Mouse (Mus musculus) heart, embryonic 12.5 days (tissue): Measurements from ENCODE around the gene Arhgap10. TPM values are rescaled to one million over a fixed set of nuclear protein-coding genes. Genes with fewer than 3 reads are reported as not detected.

Experiments used
- ATAC-seq: fragments of 200-750 bp; cut with Nextera tagmentation; 2 replicates; pipeline ENCODE4 v1.8.0; 2017; ENCODE audit warnings: moderate TSS enrichment, moderate library complexity; ENCODE audit not compliant: insufficient number of reproducible peaks, low FRiP score
- H3K27ac ChIP-seq: fragments of 300-500 bp; sonication (generic); 2 replicates; pipeline ENCODE4 v1.5.1; 2016; ENCODE audit warnings: mild to moderate bottlenecking, moderate library complexity; ENCODE audit not compliant: poor library complexity, severe bottlenecking
- H3K27me3 ChIP-seq: fragments of 300-500 bp; sonication (generic); replicated peaks from 2 replicates; pipeline ENCODE4 v1.6.1; 2016; ENCODE audit warnings: mild to moderate bottlenecking, moderate library complexity
- H3K36me3 ChIP-seq: fragments of 300-500 bp; sonication (generic); 2 replicates; pipeline ENCODE4 v1.6.1; 2016; ENCODE audit warnings: mild to moderate bottlenecking, moderate library complexity
- H3K4me1 ChIP-seq: fragments of 300-500 bp; sonication (generic); replicated peaks from 2 replicates; pipeline ENCODE4 v1.6.1; 2016; ENCODE audit warnings: mild to moderate bottlenecking
- H3K4me2 ChIP-seq: fragments of 300-500 bp; sonication (generic); 2 replicates; pipeline ENCODE4 v1.6.1; 2016; ENCODE audit warnings: mild to moderate bottlenecking, moderate library complexity
- H3K4me3 ChIP-seq: fragments of 300-500 bp; sonication (generic); 2 replicates; pipeline ENCODE4 v1.5.1; 2016; ENCODE audit warnings: mild to moderate bottlenecking
- H3K9ac ChIP-seq: fragments of 300-500 bp; sonication (generic); 2 replicates; pipeline ENCODE4 v1.6.1; 2016; ENCODE audit warnings: mild to moderate bottlenecking, moderate library complexity
- H3K9me3 ChIP-seq: fragments of 300-500 bp; sonication (generic); replicated peaks from 2 replicates; pipeline ENCODE4 v1.6.1; 2016; ENCODE audit warnings: mild to moderate bottlenecking, moderate library complexity
- WGBS: fragments of 180-500 bp; shearing (Covaris S2); methylation state at CpG from one replicate; pipeline ENCODE4 v1.1.7; 2016; 5-methylcytosine and 5-hydroxymethylcytosine counted together
- polyA plus RNA-seq: library from polyadenylated mRNA; unstranded; fragments of >200 nt; fragmentation: Nextera tagmentation; extraction: Ambion mirVana; gene quantifications from 2 replicates; pipeline ENCODE4 v1.2.1, GENCODE M21; 2016

The Arhgap10 gene
- polyA plus RNA-seq, 1 experiment from 2014 or later: 25.3 TPM

DNA sequence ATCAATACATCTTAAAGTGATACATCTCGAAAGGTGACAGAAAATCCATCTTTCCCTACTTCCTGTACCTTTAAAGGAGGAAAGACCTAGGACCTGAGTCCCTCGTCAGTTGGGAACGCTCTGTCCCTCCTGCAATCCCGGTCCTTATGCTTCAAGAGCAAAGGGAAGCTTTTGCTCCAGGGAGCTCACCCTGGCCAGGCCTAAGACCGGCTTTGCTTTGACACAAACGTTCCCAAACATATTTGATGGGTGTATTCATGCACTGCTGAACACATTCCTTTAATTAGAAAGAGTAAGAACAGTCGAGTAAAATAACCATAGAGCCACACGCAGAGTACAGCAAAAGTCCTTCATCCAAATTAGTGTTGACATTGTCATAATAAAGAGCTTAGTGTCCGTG, 199.2 kb downstream of the Arhgap10 start:
- no peak overlapping the region for H3K4me3 ChIP-seq
- H3K9ac ChIP-seq: no peak overlapping the region
- 78% methylated on average over 9 of the region's 9 CpGs for WGBS
- no peaks in the 10 kb centered on the region for H3K27me3 ChIP-seq
- no peaks in the 10 kb centered on the region for H3K4me1 ChIP-seq
- H3K27ac ChIP-seq: no peak overlapping the region
- H3K4me2 ChIP-seq: no peak overlapping the region
- 0 out of 2 replicates have a peak, but pooled peaks cover 3% of the 10 kb centered on the region for H3K36me3 ChIP-seq
- ATAC-seq: no peak
- no peaks in the 10 kb centered on the region for H3K9me3 ChIP-seq

DNA sequence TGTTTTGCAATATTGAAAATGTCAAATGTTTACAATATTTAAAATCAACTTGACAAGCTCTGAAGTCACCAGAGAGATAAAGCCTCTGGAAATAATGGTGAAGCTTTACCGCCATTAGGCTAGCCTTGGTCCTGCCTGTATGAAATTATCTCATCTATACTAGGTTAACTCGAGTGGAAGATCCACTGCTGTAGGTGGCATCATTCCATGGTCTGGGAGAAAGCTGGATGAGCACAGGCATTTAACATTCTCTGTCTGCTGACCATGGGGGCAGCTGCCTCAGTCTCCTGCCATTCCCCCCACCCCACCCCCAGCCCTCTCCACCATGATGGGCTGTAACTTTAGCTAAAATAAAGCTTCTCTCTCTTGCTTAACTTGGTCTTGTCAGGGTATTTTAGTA, 200.0 kb downstream of the Arhgap10 start:
- Histone ChIP-seq H3K9me3 (no peaks in the 10 kb centered on the region), H3K9ac (no peak overlapping the region), H3K4me3 (no peak overlapping the region), H3K4me1 (no peaks in the 10 kb centered on the region), H3K36me3 (0 out of 2 replicates have a peak, but pooled peaks cover 3% of the 10 kb centered on the region), H3K27me3 (no peaks in the 10 kb centered on the region), H3K27ac (no peak overlapping the region), H3K4me2 (no peak overlapping the region)
- 79% methylated on average over 2 of the region's 2 CpGs for WGBS
- no peak for ATAC-seq

DNA sequence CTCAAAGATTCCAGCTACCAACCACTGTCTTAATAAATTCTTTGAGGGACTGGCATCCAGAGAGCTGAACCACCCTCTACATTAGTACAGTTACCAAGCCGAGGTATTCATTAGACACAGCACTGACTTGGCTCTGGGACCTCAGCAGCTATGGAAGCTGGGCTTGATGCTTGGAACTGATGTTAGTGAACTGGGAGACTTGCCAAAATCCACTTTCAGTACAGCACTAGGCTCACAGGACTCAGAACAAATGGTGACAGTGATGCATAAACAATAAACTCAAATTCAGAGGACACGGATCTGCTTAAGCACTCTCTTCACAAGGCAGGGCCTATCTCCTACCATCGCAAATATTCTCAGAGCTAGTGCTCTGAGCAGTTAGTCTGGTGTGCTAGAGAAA, 204.8 kb downstream of the Arhgap10 start:
- ATAC-seq: no peak
- H3K4me2 ChIP-seq: no peak overlapping the region
- H3K9me3 ChIP-seq: no peaks in the 10 kb centered on the region
- no peak overlapping the region for H3K27ac ChIP-seq
- H3K4me3 ChIP-seq: no peak overlapping the region
- whole genome bisulfite sequencing: 68% methylated on average over 3 of the region's 3 CpGs
- H3K9ac ChIP-seq: no peak overlapping the region
- no peaks in the 10 kb centered on the region for H3K4me1 ChIP-seq
- no peaks in the 10 kb centered on the region for H3K36me3 ChIP-seq
- no peaks in the 10 kb centered on the region for H3K27me3 ChIP-seq

DNA sequence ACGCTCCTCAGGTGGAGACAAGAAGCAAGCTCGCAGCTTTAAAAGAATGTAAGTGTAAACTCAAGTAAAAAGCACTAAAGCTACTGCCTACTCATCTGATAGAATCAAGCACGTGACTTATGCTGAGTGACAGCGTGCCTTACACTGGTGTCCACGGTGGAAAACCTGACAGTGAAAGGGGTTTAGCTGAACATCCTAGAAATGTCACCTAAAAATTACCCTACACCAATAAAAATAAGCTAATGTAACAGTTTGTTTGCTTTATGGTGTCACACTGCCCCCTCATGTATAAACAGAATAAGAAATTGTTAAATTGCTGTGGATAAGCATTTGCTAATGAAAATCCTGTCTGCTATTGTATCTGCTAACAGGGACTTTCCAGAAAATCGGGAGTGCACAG, 206.0 kb downstream of the Arhgap10 start:
- Histone ChIP-seq H3K4me1 (no peaks in the 10 kb centered on the region), H3K9me3 (no peaks in the 10 kb centered on the region), H3K9ac (no peak overlapping the region), H3K4me2 (no peak overlapping the region), H3K27ac (no peak overlapping the region), H3K27me3 (no peaks in the 10 kb centered on the region), H3K36me3 (no peaks in the 10 kb centered on the region), H3K4me3 (no peak overlapping the region)
- WGBS: 78% methylated on average over 6 of the region's 6 CpGs
- ATAC-seq: no peak

GRCm38 (mm10) chr8:77310541-77310940, 207.2 kb downstream of the Arhgap10 start:
- Histone ChIP-seq H3K4me3 (no peak overlapping the region), H3K9ac (no peak overlapping the region), H3K36me3 (no peaks in the 10 kb centered on the region), H3K4me2 (no peak overlapping the region), H3K4me1 (no peaks in the 10 kb centered on the region), H3K27ac (no peak overlapping the region), H3K27me3 (no peaks in the 10 kb centered on the region), H3K9me3 (no peaks in the 10 kb centered on the region)
- ATAC-seq: no peak
- 86% methylated on average over 10 of the region's 10 CpGs for WGBS

GRCm38 (mm10) chr8:77310026-77310425, 207.7 kb downstream of the Arhgap10 start:
- 84% methylated on average over 8 of the region's 8 CpGs for WGBS
- Histone ChIP-seq H3K27ac (no peak overlapping the region), H3K9me3 (no peaks in the 10 kb centered on the region), H3K27me3 (no peaks in the 10 kb centered on the region), H3K4me3 (no peak overlapping the region), H3K9ac (no peak overlapping the region), H3K4me1 (no peaks in the 10 kb centered on the region), H3K4me2 (no peak overlapping the region), H3K36me3 (no peaks in the 10 kb centered on the region)
- no peak for ATAC-seq

- Histone ChIP-seq H3K27me3 (no peaks in the 10 kb centered on the region), H3K4me1 (0 out of 2 replicates have a peak, but pooled peaks cover under 1% of the 10 kb centered on the region), H3K9ac (no peak overlapping the region), H3K27ac (no peak overlapping the region), H3K4me2 (no peak overlapping the region), H3K36me3 (peaks cover 21% of the 10 kb centered on the region), H3K9me3 (peaks cover 16% of the 10 kb centered on the region), H3K4me3 (no peak overlapping the region)
- ATAC-seq: no peak
- 87% methylated on average over 11 of the region's 11 CpGs for WGBS
These were observed 223.2 kb downstream of the Arhgap10 start for GRCm38 (mm10) chr8:77294599-77294998.

DNA sequence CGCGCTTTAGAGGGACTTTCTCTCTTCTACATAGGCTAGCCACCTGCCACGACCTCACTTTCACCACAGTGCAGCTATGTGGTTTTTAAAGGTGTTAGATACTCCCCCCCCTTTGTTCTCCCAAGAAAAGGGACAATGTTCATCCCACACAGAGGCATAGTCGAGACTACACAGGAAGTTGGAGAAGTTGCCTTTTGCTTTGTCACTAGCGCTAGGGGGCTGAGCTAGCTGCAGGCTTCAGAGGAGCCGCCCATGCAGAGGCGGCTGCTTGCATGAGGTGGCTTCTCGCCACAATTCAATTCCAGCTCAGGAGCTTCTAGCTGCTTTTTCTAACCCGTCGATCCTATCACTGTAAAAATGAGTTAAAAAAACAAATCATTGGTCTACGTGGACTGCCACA, 225.1 kb downstream of the Arhgap10 start:
- no peak overlapping the region for H3K4me3 ChIP-seq
- no peak for ATAC-seq
- peaks cover 12% of the 10 kb centered on the region for H3K9me3 ChIP-seq
- H3K27me3 ChIP-seq: no peaks in the 10 kb centered on the region
- H3K4me2 ChIP-seq: no peak overlapping the region
- 76% methylated on average over 11 of the region's 11 CpGs for WGBS
- 0 out of 2 replicates have a peak, but pooled peaks cover 4% of the 10 kb centered on the region for H3K4me1 ChIP-seq
- no peak overlapping the region for H3K9ac ChIP-seq
- no peak overlapping the region for H3K27ac ChIP-seq
- H3K36me3 ChIP-seq: peaks cover 21% of the 10 kb centered on the region

DNA sequence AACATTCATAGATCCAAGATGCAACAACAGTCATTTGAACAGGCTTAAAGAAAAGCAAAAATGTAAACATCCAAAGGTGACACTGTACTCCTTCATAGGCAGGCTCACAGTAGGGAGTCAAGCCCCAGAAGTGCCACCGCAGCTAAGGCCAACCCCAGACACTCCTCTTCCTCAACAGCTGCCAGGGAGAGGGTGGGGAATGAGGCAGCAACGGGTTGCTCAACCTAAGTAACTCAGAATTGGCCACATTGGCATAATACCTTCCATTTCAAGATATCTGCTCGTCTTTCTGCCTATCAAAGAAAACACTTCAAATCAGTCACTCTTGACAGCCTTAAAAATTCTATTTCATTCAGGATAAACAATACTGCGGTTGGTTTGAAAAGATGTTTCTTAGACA, 225.6 kb downstream of the Arhgap10 start:
- H3K9ac ChIP-seq: no peak overlapping the region
- H3K27me3 ChIP-seq: no peaks in the 10 kb centered on the region
- peaks cover 18% of the 10 kb centered on the region for H3K36me3 ChIP-seq
- H3K27ac ChIP-seq: no peak overlapping the region
- no peak for ATAC-seq
- H3K9me3 ChIP-seq: peaks cover 12% of the 10 kb centered on the region
- no peak overlapping the region for H3K4me2 ChIP-seq
- whole genome bisulfite sequencing: 74% methylated on average over 4 of the region's 4 CpGs
- H3K4me3 ChIP-seq: no peak overlapping the region
- 0 out of 2 replicates have a peak, but pooled peaks cover 4% of the 10 kb centered on the region for H3K4me1 ChIP-seq

DNA sequence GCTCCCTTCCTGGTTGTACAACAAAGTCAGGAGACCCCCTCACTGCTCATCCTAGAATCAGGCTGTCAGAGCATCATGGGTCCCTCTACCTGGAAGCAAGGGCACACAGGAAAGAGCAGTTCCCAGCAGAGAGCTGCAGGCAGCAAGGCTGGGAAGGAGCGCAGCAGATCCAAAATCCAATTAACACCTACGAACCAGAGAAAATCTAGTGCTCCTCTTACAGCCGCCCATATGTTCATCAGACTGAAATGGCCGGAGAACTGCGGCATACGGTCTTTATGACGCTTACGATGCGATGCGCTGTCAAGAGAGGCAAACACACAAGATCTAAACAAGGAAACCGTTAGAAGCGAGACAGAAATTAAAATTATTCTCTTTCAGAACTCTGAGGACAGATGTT, 229.3 kb downstream of the Arhgap10 start:
- no peaks in the 10 kb centered on the region for H3K27me3 ChIP-seq
- no peak for ATAC-seq
- no peak overlapping the region for H3K27ac ChIP-seq
- 90% methylated on average over 12 of the region's 12 CpGs for WGBS
- 0 out of 2 replicates have a peak, but pooled peaks cover 4% of the 10 kb centered on the region for H3K4me1 ChIP-seq
- H3K9me3 ChIP-seq: peaks cover 3% of the 10 kb centered on the region; the same call in 1 of the 2 replicates
- no peak overlapping the region for H3K9ac ChIP-seq
- H3K4me2 ChIP-seq: no peak overlapping the region
- H3K4me3 ChIP-seq: no peak overlapping the region
- 0 out of 2 replicates have a peak, but pooled peaks cover 4% of the 10 kb centered on the region for H3K36me3 ChIP-seq

DNA sequence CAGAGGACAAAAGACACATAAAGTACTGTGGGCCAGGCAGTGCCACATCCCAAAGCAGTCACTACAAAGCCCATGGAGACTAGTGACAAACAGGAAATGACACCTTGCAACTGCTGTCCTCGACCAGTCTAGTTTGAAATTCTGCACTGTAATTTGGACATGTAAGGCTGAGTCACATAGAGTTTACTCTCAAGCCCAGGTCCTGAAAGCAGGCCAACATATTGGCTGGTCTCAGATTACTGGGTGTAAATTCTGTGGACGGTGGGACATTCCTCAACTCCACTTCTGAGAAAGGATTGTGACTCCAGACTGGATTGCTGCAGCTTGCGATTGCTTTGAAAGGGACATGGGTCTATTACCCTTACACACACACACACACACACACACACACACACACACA, 229.7 kb downstream of the Arhgap10 start:
- H3K4me2 ChIP-seq: no peak overlapping the region
- no peaks in the 10 kb centered on the region for H3K27me3 ChIP-seq
- H3K4me3 ChIP-seq: no peak overlapping the region
- H3K27ac ChIP-seq: no peak overlapping the region
- 0 out of 2 replicates have a peak, but pooled peaks cover 5% of the 10 kb centered on the region for H3K4me1 ChIP-seq
- 58% methylated on average over 3 of the region's 3 CpGs for WGBS
- 0 out of 2 replicates have a peak, but pooled peaks cover 4% of the 10 kb centered on the region for H3K36me3 ChIP-seq
- H3K9me3 ChIP-seq: peaks cover 3% of the 10 kb centered on the region; the same call in 1 of the 2 replicates
- no peak for ATAC-seq
- no peak overlapping the region for H3K9ac ChIP-seq

DNA sequence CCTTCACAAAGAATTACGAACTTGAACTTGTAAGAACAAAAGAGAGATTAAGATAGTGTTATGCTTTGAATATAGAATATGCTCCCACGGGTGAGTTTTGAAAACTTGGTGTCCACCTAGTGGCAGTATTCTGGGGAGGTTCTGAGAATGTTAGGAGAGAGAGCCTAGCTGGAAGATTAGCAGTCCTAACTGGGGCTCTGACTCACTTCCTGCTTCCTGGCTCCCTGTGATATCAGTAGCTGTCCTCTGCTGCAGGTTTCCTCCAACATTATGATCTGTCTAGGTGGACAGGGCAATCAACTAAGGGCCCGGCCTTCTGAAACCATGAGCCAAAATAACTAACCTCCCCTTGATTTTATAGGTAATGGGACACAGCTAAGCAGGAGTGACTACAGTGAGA, 233.3 kb downstream of the Arhgap10 start:
- Histone ChIP-seq H3K4me3 (no peak overlapping the region), H3K27ac (no peak overlapping the region), H3K36me3 (0 out of 2 replicates have a peak, but pooled peaks cover 4% of the 10 kb centered on the region), H3K9ac (no peak overlapping the region), H3K9me3 (peaks cover 3% of the 10 kb centered on the region; the same call in 1 of the 2 replicates), H3K4me2 (no peak overlapping the region), H3K4me1 (0 out of 2 replicates have a peak, but pooled peaks cover 10% of the 10 kb centered on the region), H3K27me3 (no peaks in the 10 kb centered on the region)
- ATAC-seq: no peak
- WGBS: 82% methylated on average over 3 of the region's 3 CpGs
